In the genomic region with DNA sequence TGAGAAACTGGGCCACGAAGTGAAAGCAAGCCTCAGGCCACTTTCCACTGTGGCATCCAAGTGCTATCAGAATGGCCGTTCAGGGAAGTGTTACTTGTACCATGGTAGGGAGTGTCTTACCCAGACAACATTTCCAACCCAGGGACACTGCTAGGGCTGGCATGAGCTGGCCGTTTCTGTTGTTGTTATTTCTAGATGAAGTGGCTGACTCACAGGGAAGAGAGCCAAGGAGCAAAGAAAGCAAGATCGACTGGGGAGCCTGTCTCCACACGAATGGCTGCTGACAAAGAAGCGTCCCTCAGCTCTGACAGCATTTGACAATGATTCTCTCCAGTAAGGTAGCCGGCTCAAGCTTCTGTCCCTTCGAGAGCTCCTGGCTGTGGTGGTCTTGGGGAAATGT, we compare ENCODE assay signal across 12 mouse cellular contexts.
A peak's percentile ranks its signal among the peaks of the same experiment; 100 is the strongest.
DNase-seq lines count a peak whose midpoint lies in the region; ATAC-seq and TF ChIP-seq lines count a peak whose summit lies in the region.
"Had no signal": no experiment of that assay in that cellular context is flagged by ENCODE, and none has a peak within 500 bp of the region (broad histone marks: within the 10 kb centered on the region; RNA-seq: fewer than 3 reads in every experiment).

No protein-coding gene starts in this region.

- ATAC-seq in cerebellum, adult (ENCODE audit: insufficient number of reproducible peaks, low FRiP score, low TSS enrichment) = peak; percentile 61
- ATAC-seq in embryonic facial prominence, embryonic 15.5 days (ENCODE audit: insufficient number of reproducible peaks, low FRiP score, low TSS enrichment, low read depth) = no peak
- ATAC-seq: forebrain, postnatal 0 days had no signal

- H3K27me3 ChIP-seq in embryonic facial prominence, embryonic 15.5 days = no peaks in the 10 kb centered on the region
- H3K27me3 ChIP-seq: kidney, embryonic 15.5 days; liver, embryonic 15.5 days had no signal

- TF ChIP-seq POLR2A in lung, adult 2 months (IDR thresholded peaks at IDR 0.05; ENCODE audit: borderline replicate concordance, extremely low read depth, low read depth, low read length) = no peak

- H3K9me3 ChIP-seq in embryonic facial prominence, embryonic 15.5 days (replicated peaks) = no peaks in the 10 kb centered on the region
- H3K9me3 ChIP-seq: kidney, embryonic 15.5 days; liver, embryonic 15.5 days had no signal

- TF ChIP-seq CTCF in lung, adult 2 months (IDR thresholded peaks at IDR 0.05; ENCODE audit: insufficient read depth, low read length) = no peak

- H3K4me3 ChIP-seq in embryonic facial prominence, embryonic 15.5 days (replicated peaks) = no peak overlapping the region
- H3K4me3 ChIP-seq in lung, adult 2 months (replicated peaks; ENCODE audit: extremely low read depth, low read depth, low read length) = no peak overlapping the region
- H3K4me3 ChIP-seq: kidney, embryonic 15.5 days; liver, embryonic 15.5 days had no signal

- intact Hi-C loops in left cerebral cortex, postnatal 10 days (cut with DNase I) = no loop called here

- no peak overlapping the region for H3K4me2 ChIP-seq in embryonic facial prominence, embryonic 15.5 days (replicated peaks)
- H3K4me2 ChIP-seq: kidney, embryonic 15.5 days; liver, embryonic 15.5 days had no signal

- no peak overlapping the region for H3K9ac ChIP-seq in embryonic facial prominence, embryonic 15.5 days
- H3K9ac ChIP-seq: forebrain, postnatal 0 days; kidney, embryonic 15.5 days; liver, embryonic 15.5 days had no signal

- peak overlapping the region; percentile 72 for H3K27ac ChIP-seq in embryonic facial prominence, embryonic 15.5 days (replicated peaks)
- H3K27ac ChIP-seq: kidney, embryonic 15.5 days; liver, embryonic 15.5 days had no signal

- DNase-seq in cerebellum, postnatal 4 days (ENCODE audit: low spot score in 2 of 2) = no peak
- DNase-seq in adipocyte (ENCODE audit: low spot score) = peak; percentile 85
- DNase-seq in lung, adult 2 months = peak; percentile 15
- no peak for DNase-seq in right cerebral cortex, postnatal 4 days
- no peak for DNase-seq in c-Kit-positive CD71-positive TER-119-positive erythroid progenitor cells, embryonic 14.5 days (ENCODE audit: low spot score)
- no peak for DNase-seq in left cerebral cortex, postnatal 10 days (ENCODE audit: extremely low spot score in 1 of 2, low spot score in 2 of 2)
- DNase-seq: B cell, adult 2 months; forebrain, postnatal 0 days had no signal

- WGBS in embryonic facial prominence, embryonic 15.5 days = 64% methylated on average over 8 of the region's 8 CpGs
- 33% methylated on average over 8 of the region's 8 CpGs for WGBS in lung, adult 2 months

- H3K36me3 ChIP-seq in embryonic facial prominence, embryonic 15.5 days = no peaks in the 10 kb centered on the region
- H3K36me3 ChIP-seq: kidney, embryonic 15.5 days; liver, embryonic 15.5 days had no signal

- H3K4me1 ChIP-seq in embryonic facial prominence, embryonic 15.5 days = peaks cover 8% of the 10 kb centered on the region
- H3K4me1 ChIP-seq in lung, adult 2 months (ENCODE audit: control insufficient read depth, insufficient read depth, low read length) = 0 out of 2 replicates have a peak, but pooled peaks cover 5% of the 10 kb centered on the region
- H3K4me1 ChIP-seq: kidney, embryonic 15.5 days; liver, embryonic 15.5 days had no signal

Comparison
In these comparisons a context has a peak if more than half of its experiments do, and no peak if none do; other contexts are left out.
1. DNase-seq: peak in adipocyte (single experiment) and lung, adult 2 months (single experiment); none in cerebellum, postnatal 4 days (0 of 2), right cerebral cortex, postnatal 4 days (single experiment), c-Kit-positive CD71-positive TER-119-positive erythroid progenitor cells, embryonic 14.5 days (single experiment) and left cerebral cortex, postnatal 10 days (0 of 2).